Mouse (Mus musculus): Measurements from ENCODE around the gene Lpcat1.

DNA sequence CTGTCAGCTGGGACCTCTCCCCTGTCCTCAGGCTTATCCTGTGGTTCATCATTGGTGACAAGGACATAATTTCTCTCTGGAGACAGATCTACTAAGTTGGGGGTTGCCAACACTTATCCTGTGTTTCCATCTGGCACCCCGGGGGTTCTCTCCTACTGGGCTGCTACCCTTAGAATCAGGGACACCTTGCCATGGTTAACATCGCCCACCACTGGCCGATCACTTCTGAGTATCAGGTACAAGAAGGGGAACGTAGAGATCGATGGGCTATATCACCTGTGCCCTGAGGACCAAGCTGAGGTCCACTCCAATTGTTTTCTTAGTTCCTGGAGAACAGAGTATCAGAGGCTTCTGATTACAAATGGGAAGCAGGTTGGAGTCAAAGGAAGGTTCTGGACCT lies 97.2 kb downstream of the Lpcat1 start:
- TF ChIP-seq EP300 (IDR thresholded peaks at IDR 0.05; ENCODE audit: low read depth): no peak
- TF ChIP-seq CTCF (IDR thresholded peaks at IDR 0.05; ENCODE audit: low read depth): no peak
